Mouse (Mus musculus) ES-E14 (cell line): ENCODE data around the gene Ufd1.

Source experiments
- MAFK ChIP-seq: IDR thresholded peaks from 2 replicates; pipeline ENCODE4 v1.6.1; 2014; ENCODE audit warnings: mild to moderate bottlenecking, low read depth, low read length, inconsistent platforms; ENCODE audit not compliant: insufficient read depth
- ZC3H11A ChIP-seq: IDR thresholded peaks from 2 replicates; pipeline ENCODE4 v1.6.1; 2012; ENCODE audit warnings: low read depth, mild to moderate bottlenecking, inconsistent platforms, low read length, borderline replicate concordance

- TF ChIP-seq MAFK: no peak
- TF ChIP-seq ZC3H11A: no peak
These were observed 26.6 kb upstream of the Ufd1 start for GRCm38 (mm10) chr16:18785025-18785424.
